Mouse (Mus musculus): Measurements from ENCODE around the gene Shmt1.
A peak's percentile ranks its signal among the peaks of the same experiment; 100 is the strongest.
"Not testable (repeated sequence)": the region's sequence is repeated elsewhere in the genome, so short reads cannot be mapped to it uniquely, and the experiment has no call there.

The Shmt1 gene

GRCm38 (mm10) chr11:60811618-60812017 is at the start of gene Shmt1:
Shmt1 (minus strand) TSS chr11:60811718.
- DNase-seq (ENCODE audit: low read depth, low spot score) = not testable (repeated sequence)

- no peak for DNase-seq (ENCODE audit: low read depth, low spot score)
Observed at GRCm38 (mm10) chr11:60856587-60856986, 45.1 kb upstream of the Shmt1 start.

- no peak for DNase-seq (ENCODE audit: low read depth, low spot score)
Observed at GRCm38 (mm10) chr11:60845415-60845814, 33.9 kb upstream of the Shmt1 start.

GRCm38 (mm10) chr11:60843412-60843811 is 31.9 kb upstream of the Shmt1 start:
- no peak for DNase-seq (ENCODE audit: low read depth, low spot score)

- DNase-seq (ENCODE audit: low read depth, low spot score) = peak; percentile 86
Observed at GRCm38 (mm10) chr11:60841467-60842200, 30.1 kb upstream of the Shmt1 start.

- no peak for DNase-seq (ENCODE audit: low read depth, low spot score)
Observed at GRCm38 (mm10) chr11:60837644-60838406, 26.3 kb upstream of the Shmt1 start.

- peak; percentile 58 for DNase-seq (ENCODE audit: low read depth, low spot score)
Observed at GRCm38 (mm10) chr11:60836897-60837296, 25.4 kb upstream of the Shmt1 start.

GRCm38 (mm10) chr11:60830433-60831052 is 19.0 kb upstream of the Shmt1 start, which contains the start of gene Dhrs7b:
Dhrs7b (plus strand) TSS chr11:60830631.
- peak; percentile 97 for DNase-seq (ENCODE audit: low read depth, low spot score)

- DNase-seq (ENCODE audit: low read depth, low spot score) = no peak
Observed at GRCm38 (mm10) chr11:60828903-60829302, 17.4 kb upstream of the Shmt1 start.

- DNase-seq (ENCODE audit: low read depth, low spot score) = no peak
Observed at GRCm38 (mm10) chr11:60827241-60827945, 15.9 kb upstream of the Shmt1 start.

GRCm38 (mm10) chr11:60826700-60827099 is 15.2 kb upstream of the Shmt1 start:
- no peak for DNase-seq (ENCODE audit: low read depth, low spot score)

GRCm38 (mm10) chr11:60825191-60825590 is 13.7 kb upstream of the Shmt1 start:
- DNase-seq (ENCODE audit: low read depth, low spot score) = no peak

GRCm38 (mm10) chr11:60823771-60824170 is 12.3 kb upstream of the Shmt1 start:
- DNase-seq (ENCODE audit: low read depth, low spot score) = no peak

- DNase-seq (ENCODE audit: low read depth, low spot score) = no peak
Observed at GRCm38 (mm10) chr11:60816398-60816797, 4.9 kb upstream of the Shmt1 start.

GRCm38 (mm10) chr11:60811054-60811460 is 461 bp downstream of the Shmt1 start:
- peak; percentile 99 for DNase-seq (ENCODE audit: low read depth, low spot score)

- no peak for DNase-seq (ENCODE audit: low read depth, low spot score)
Observed at GRCm38 (mm10) chr11:60810046-60810965, 1.2 kb downstream of the Shmt1 start.

GRCm38 (mm10) chr11:60809546-60809945 is 2.0 kb downstream of the Shmt1 start:
- DNase-seq (ENCODE audit: low read depth, low spot score) = no peak

GRCm38 (mm10) chr11:60808286-60809070 is 3.0 kb downstream of the Shmt1 start:
- no peak for DNase-seq (ENCODE audit: low read depth, low spot score)

- no peak for DNase-seq (ENCODE audit: low read depth, low spot score)
Observed at GRCm38 (mm10) chr11:60800892-60801291, 10.6 kb downstream of the Shmt1 start.

- DNase-seq (ENCODE audit: low read depth, low spot score) = no peak
Observed at GRCm38 (mm10) chr11:60799977-60800376, 11.5 kb downstream of the Shmt1 start.
